16 mouse cellular contexts compared by ENCODE assay signal in the genomic region with DNA sequence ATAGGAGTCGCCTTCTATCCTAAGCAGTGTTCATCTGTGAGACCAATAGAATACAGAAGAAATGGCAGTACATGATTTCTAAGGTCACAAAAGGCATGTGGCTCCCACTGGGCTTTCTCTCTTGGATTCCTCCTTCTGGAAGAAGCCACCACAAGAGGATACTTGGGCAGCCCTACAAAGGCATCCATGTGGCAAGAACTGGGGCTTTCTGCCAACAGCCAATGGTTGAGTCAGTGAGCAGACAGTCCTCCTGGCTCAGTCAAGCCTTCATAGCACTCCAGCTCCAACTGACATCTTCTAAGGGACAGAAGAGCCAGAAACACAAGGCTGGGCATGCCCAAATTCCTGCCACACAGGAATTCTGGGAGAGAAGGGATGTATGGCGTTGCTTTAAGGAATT.
DNase-seq lines count a peak whose midpoint lies in the region; ATAC-seq and TF ChIP-seq lines count a peak whose summit lies in the region.
"Had no signal": no experiment of that assay in that cellular context is flagged by ENCODE, and none has a peak within 500 bp of the region (broad histone marks: within the 10 kb centered on the region; RNA-seq: fewer than 3 reads in every experiment).

No protein-coding gene starts in this region.

- no peaks in the 10 kb centered on the region for H3K36me3 ChIP-seq in hindbrain, postnatal 0 days (ENCODE audit: insufficient read depth, low read length)
- H3K36me3 ChIP-seq in hindbrain, embryonic 11.5 days (ENCODE audit: control insufficient read depth, insufficient read depth, low read length): no peaks in the 10 kb centered on the region
- H3K36me3 ChIP-seq: limb, embryonic 12.5 days; neural tube, embryonic 12.5 days had no signal

- H3K27me3 ChIP-seq in hindbrain, postnatal 0 days (ENCODE audit: insufficient read depth, low read length): no peaks in the 10 kb centered on the region
- H3K27me3 ChIP-seq in hindbrain, embryonic 11.5 days (ENCODE audit: control insufficient read depth, insufficient read depth, low read length): no peaks in the 10 kb centered on the region
- H3K27me3 ChIP-seq: CH12.LX; limb, embryonic 12.5 days; neural tube, embryonic 12.5 days had no signal

- intact Hi-C loops in left cerebral cortex, postnatal 14 days (cut with DNase I): no loop called here

- no peak overlapping the region for H3K27ac ChIP-seq in hindbrain, postnatal 0 days
- no peak overlapping the region for H3K27ac ChIP-seq in hindbrain, embryonic 11.5 days (ENCODE audit: low read depth, low read length)
- H3K27ac ChIP-seq: limb, embryonic 12.5 days; neural tube, embryonic 12.5 days had no signal

- H3K9ac ChIP-seq in hindbrain, postnatal 0 days (replicated peaks; ENCODE audit: low read length): no peak overlapping the region
- no peak overlapping the region for H3K9ac ChIP-seq in hindbrain, embryonic 11.5 days (ENCODE audit: low read depth, low read length)
- H3K9ac ChIP-seq: limb, embryonic 12.5 days; lung, embryonic 14.5 days; neural tube, embryonic 12.5 days had no signal

- no peak for TF ChIP-seq CTCF in hindbrain, postnatal 0 days (IDR thresholded peaks at IDR 0.05; ENCODE audit: low read depth)

- H3K4me3 ChIP-seq in hindbrain, postnatal 0 days (ENCODE audit: low read length): no peak overlapping the region
- H3K4me3 ChIP-seq in hindbrain, embryonic 11.5 days (ENCODE audit: low read depth, low read length): no peak overlapping the region
- H3K4me3 ChIP-seq: limb, embryonic 12.5 days; neural tube, embryonic 12.5 days had no signal

- 96% methylated on average over 2 of the region's 2 CpGs for WGBS in hindbrain, postnatal 0 days
- 93% methylated on average over 2 of the region's 2 CpGs for WGBS in hindbrain, embryonic 11.5 days

- no peak overlapping the region for H3K4me2 ChIP-seq in hindbrain, postnatal 0 days (ENCODE audit: low read depth, low read length)
- no peak overlapping the region for H3K4me2 ChIP-seq in hindbrain, embryonic 11.5 days (replicated peaks; ENCODE audit: low read depth, low read length)
- H3K4me2 ChIP-seq: limb, embryonic 12.5 days; lung, embryonic 14.5 days; midbrain, embryonic 11.5 days; neural tube, embryonic 12.5 days had no signal

- no peak for ATAC-seq in hindbrain, postnatal 0 days
- ATAC-seq in hindbrain, embryonic 11.5 days (ENCODE audit: low FRiP score): no peak
- ATAC-seq: forebrain, embryonic 14.5 days had no signal

- H3K9me3 ChIP-seq in hindbrain, postnatal 0 days (ENCODE audit: low read length): no peaks in the 10 kb centered on the region
- no peaks in the 10 kb centered on the region for H3K9me3 ChIP-seq in hindbrain, embryonic 11.5 days (ENCODE audit: control insufficient read depth, low read length)
- H3K9me3 ChIP-seq: limb, embryonic 12.5 days; neural tube, embryonic 12.5 days had no signal

- no peaks in the 10 kb centered on the region for H3K4me1 ChIP-seq in hindbrain, postnatal 0 days (ENCODE audit: insufficient read depth, low read length)
- H3K4me1 ChIP-seq in hindbrain, embryonic 11.5 days (replicated peaks; ENCODE audit: control insufficient read depth, insufficient read depth, low read length): no peaks in the 10 kb centered on the region
- H3K4me1 ChIP-seq: limb, embryonic 12.5 days; neural tube, embryonic 12.5 days had no signal

- peak; percentile 28 for DNase-seq in hindbrain, postnatal 0 days (ENCODE audit: low spot score)
- DNase-seq in hindbrain, embryonic 11.5 days (ENCODE audit: low spot score): no peak
- DNase-seq in Muller cell, postnatal 12 days (ENCODE audit: inconsistent ontology term): peak; percentile 89
- DNase-seq in adrenal gland, postnatal 36 days: peak; percentile 19 to 40
- peak; percentile 42 for DNase-seq in gastrocnemius, postnatal 25 days
- DNase-seq in embryo, embryonic 11 days: no peak
- no peak for DNase-seq in kidney, adult 8-10 months
- no peak for DNase-seq in left cerebral cortex, postnatal 14 days (ENCODE audit: low spot score in 2 of 2)
- DNase-seq: kidney, adult 18-20 months; lung, embryonic 14.5 days; thymus, postnatal 36 days had no signal

Comparison
In these comparisons a context has a peak if more than half of its experiments do, and no peak if none do; other contexts are left out.
1. DNase-seq: peak in hindbrain, postnatal 0 days (single experiment), Muller cell, postnatal 12 days (single experiment), adrenal gland, postnatal 36 days (2 of 2) and gastrocnemius, postnatal 25 days (single experiment); none in hindbrain, embryonic 11.5 days (single experiment), embryo, embryonic 11 days (single experiment), kidney, adult 8-10 months (0 of 2) and left cerebral cortex, postnatal 14 days (0 of 2).